Mouse (Mus musculus) right cerebral cortex, postnatal 25 days (tissue): Measurements from ENCODE around the gene Lcorl.
"Not testable (repeated sequence)": the region's sequence is repeated elsewhere in the genome, so short reads cannot be mapped to it uniquely, and the experiment has no call there.

Experiments used
- DNase-seq: peaks from one replicate; pipeline ENCODE4 v3.0.0; 2022

Lcorl gene

GRCm38 (mm10) chr5:45706811-45707210 is 150.6 kb downstream of the Lcorl start:
- DNase-seq: no peak

- no peak for DNase-seq
Observed at GRCm38 (mm10) chr5:45691678-45692077, 165.7 kb downstream of the Lcorl start.

- no peak for DNase-seq
Observed at GRCm38 (mm10) chr5:45690802-45691201, 166.6 kb downstream of the Lcorl start.

GRCm38 (mm10) chr5:45689152-45689551 is 168.3 kb downstream of the Lcorl start:
- DNase-seq: no peak

- DNase-seq: no peak
Observed at GRCm38 (mm10) chr5:45686223-45686622, 171.2 kb downstream of the Lcorl start.

GRCm38 (mm10) chr5:45685243-45685642 is 172.2 kb downstream of the Lcorl start:
- no peak for DNase-seq

GRCm38 (mm10) chr5:45683388-45683787 is 174.0 kb downstream of the Lcorl start:
- no peak for DNase-seq

- no peak for DNase-seq
Observed at GRCm38 (mm10) chr5:45679955-45680354, 177.5 kb downstream of the Lcorl start.

GRCm38 (mm10) chr5:45677639-45678038 is 179.8 kb downstream of the Lcorl start:
- no peak for DNase-seq

- DNase-seq: no peak
Observed at GRCm38 (mm10) chr5:45675032-45675431, 182.4 kb downstream of the Lcorl start.

GRCm38 (mm10) chr5:45670894-45671494 is 186.4 kb downstream of the Lcorl start:
- DNase-seq: no peak

GRCm38 (mm10) chr5:45670280-45670670 is 187.1 kb downstream of the Lcorl start:
- DNase-seq: no peak

GRCm38 (mm10) chr5:45669598-45670279 is 187.7 kb downstream of the Lcorl start, which contains the start of gene Ncapg:
Gene Ncapg, plus strand, starts transcription at chr5:45669919.
- peak; percentile 98 for DNase-seq

- no peak for DNase-seq
Observed at GRCm38 (mm10) chr5:45669234-45669597, 188.2 kb downstream of the Lcorl start.

GRCm38 (mm10) chr5:45668831-45669230 is 188.6 kb downstream of the Lcorl start:
- no peak for DNase-seq

GRCm38 (mm10) chr5:45668324-45668723 is 189.1 kb downstream of the Lcorl start:
- DNase-seq: no peak

GRCm38 (mm10) chr5:45658406-45658805 is 199.0 kb downstream of the Lcorl start:
- DNase-seq: not testable (repeated sequence)

GRCm38 (mm10) chr5:45651026-45651703 is 206.2 kb downstream of the Lcorl start:
- DNase-seq: no peak
